Mouse (Mus musculus) layer of hippocampus, adult 11-12 months (tissue): ENCODE results near the gene Cttnbp2nl.
A peak's percentile ranks its signal among the peaks of the same experiment; 100 is the strongest.

Experiments used
- DNase-seq: peaks from one replicate; pipeline ENCODE4 v3.0.0; 2022; ENCODE audit warnings: low spot score

The Cttnbp2nl gene

DNA sequence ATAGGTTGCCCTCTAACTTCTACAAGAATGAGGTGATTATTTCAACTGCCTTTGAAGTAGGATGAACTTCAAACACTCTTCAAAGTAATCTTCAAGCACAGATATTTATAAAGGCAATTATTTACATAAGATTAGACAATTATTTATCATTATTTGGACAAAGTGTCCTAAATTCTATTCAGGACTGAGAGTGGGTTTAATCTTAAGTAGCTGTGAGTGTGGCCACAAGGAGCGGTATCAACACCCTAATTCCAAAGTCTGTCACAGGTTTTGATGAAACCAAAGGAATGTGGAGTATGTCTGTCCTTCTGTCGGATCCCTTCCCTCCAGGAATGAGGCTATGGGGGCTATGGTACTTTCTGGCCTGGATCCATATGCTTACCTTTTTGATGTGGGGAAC, 38.0 kb downstream of the Cttnbp2nl start:
- DNase-seq, result no peak

DNA sequence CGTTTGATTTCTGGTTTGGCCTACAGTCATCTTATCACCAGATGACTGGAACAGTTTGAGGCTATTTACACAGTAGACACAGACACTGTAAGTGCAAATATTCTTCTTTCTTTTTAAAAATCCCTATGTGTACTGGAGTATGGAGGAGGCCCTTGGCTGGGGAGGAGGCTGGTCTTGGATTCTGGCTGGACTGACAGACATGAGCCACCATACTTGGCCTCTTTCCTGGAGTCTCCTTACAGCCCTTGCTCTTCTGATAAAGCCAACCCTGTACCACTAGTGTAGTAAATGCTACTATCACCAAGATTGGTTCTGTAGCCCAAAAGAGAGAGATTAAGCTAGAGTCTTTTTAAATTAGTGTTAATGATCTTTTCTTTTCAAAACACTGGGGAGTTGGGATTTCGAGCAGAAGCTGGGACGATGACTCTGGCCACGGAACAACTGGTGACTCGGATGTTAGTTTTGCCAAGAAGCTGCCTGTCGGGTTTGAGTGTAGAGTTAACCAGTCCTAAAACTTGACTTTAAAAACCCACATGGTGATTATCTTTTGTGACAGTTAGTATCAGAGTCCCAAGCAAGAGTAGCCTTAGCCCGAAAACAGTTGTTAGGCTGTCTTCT, 40.1 kb downstream of the Cttnbp2nl start:
- DNase-seq, result no peak

DNA sequence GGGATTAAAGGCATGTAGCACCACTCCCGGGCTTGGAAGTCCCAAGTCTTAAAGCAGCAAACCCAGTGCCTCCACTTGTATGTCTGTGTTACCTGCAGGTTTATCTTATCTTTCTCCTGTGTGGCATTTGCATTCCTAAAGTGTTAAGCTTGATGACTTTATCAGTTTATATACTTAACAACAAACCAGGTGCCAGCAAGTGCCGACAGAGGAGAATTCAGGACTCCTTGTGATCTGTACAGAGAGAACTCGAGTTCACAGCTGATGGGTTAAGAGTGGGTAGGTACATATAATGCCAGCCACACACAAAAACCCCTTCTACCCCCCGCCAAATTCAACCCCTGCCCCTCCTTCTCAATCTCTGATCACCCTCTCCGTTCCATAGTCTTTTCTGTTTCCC, 41.1 kb downstream of the Cttnbp2nl start:
- DNase-seq, result no peak

DNA sequence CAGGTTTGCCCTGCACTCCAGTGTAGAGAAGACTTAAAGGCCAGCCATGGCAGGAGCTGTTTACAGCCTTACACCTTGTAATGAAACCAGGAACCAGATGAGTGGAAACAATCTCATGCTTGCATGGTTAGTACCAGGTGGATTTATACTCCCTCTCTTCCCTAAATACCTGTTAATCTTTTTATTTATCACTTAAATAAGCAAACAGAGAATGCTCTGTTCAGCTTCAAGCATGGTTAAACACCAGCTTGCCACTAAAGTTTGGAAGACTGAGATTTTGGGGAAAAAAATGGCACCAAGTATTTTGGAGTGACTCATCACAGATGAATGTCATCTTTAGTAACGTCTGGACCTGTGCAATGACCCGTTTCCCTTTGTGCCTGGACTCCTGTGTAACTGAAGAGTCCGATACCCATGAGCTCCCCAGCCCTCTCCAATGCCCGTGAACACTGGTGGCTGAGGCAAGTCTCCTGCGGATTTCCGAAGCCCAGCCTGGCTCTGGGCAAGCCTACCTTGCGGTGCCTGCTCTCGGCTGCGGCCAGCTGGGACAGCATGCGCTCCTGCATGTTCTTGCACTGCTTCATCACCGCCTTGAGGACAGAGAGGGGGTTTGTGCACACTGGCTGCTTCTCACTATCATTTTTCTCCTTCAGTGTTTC, 42.1 kb downstream of the Cttnbp2nl start:
- DNase-seq, result no peak

DNA sequence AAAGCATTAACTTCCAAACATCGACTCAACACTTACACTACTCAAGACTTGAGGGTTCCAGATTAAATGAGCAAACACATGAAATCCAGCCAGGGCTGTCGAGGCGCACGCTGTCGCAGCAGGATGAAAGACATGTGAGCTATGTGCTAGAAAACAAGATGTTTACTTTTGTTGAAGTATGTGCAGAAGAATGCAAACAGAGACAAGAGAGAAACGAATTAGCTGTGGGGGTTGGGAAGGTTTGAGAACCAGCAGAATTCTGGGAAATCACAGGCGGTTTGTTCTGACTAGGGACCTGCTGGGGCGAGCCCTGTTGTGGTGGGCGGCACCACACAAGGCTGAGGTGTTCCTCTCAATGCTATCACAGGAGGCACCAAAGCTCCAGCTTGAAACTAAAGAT, 44.9 kb downstream of the Cttnbp2nl start:
- no peak for DNase-seq

DNA sequence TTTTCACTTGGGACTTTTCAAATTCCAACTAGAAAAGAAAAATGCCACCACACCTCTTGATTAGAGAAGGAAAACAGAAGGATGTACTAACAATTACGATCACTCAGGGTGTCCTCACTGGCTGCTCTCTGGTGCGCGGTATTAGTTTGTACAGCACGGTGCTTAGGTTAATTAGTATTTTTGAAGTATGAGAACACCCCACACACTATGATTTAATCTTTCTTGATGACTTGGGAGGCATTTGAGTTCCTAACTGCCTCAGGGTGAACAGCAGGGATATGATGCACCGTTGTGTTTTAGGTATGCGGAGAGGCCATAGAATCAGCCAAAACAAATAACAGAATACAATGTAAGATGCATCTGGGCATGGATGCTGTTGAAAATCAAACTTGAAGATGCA, 46.8 kb downstream of the Cttnbp2nl start:
- no peak for DNase-seq

DNA sequence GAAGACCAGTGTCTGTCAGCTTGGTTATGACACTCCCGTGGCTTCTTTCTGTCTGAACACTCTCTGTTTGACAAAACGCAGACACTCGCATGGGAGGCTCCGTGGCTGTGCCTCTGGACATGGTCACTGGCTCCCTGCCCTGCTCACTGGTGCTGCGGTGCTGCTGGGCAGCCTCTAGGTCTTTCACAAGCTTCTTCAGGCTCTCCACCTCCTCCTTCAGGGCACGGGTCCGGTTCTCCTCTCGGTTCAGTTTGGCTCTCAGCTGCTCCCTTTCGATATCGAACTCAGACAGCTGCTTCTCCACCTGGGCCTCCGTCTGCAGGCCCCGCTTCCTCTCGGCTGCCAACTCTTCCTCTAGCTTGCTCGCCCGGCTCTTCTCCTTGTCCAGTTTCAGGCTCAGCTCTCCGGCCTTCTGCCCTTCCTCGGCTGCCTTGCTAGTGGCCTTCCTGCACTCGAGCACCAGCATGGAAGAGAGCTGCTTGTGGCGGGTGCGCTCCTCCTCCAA, 47.3 kb downstream of the Cttnbp2nl start:
- no peak for DNase-seq

DNA sequence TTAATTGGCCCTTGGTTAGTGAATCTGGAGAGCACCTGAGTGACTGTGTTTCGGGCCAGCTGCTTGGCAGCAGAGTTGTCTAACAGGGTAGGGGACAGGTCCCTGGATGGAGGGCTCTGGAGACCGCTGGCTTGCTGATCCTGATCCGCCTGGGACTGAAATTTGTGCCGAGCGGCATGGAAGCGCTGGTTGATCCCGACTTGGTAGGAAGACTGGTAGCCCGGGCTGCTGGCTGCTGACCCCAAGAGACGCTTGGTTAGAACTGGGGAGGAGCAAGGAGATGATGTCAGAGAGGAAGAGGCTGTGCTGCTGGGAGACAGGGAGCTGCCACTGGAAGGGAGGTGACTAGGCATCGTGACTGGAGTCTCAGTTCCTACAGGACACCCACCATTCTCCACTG, 47.9 kb downstream of the Cttnbp2nl start:
- no peak for DNase-seq

DNA sequence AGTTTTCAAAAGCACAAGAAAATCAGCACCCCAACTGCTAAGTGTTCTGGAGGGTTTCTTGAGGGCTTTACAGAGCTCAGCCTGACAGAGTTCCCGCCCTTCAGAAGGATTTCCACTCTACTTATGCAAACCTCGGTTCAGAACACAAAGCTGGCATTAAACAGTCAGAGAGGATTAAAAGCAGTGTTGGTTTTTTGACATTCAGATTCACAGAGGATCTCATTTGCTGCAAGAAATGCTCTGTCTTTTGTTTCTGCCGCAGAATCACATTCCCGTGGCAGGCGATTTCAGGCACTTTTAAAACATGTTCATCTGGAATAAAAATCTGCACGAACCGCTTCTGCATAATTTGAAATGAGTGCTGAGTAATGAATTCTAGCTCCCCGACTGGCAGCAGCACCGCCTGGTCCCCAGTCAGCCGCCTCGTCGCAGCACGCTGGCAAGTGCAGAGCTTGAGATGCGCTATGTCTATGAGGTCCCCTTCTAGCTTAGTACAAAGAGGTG, 48.9 kb downstream of the Cttnbp2nl start:
- DNase-seq, result peak; percentile 67

DNA sequence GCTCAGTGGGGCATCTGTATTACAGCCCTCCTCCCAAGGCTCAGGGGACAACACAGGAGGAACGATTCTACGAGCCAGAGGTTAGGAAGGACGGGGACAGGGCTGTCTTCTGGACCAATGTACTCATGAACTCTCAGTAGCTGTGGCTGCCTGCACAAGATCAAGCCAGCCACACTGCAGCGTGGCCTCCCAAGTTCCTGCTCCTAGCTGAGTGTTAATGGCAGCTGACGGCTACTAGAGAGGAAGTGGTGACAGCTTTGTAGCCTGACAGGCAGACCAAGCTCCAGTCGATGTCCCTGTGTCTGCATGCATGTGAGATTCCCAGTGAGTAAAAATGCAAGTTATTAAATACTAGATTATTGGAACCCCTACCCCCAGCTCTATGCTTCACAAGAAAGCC, 51.6 kb downstream of the Cttnbp2nl start:
- no peak for DNase-seq

DNA sequence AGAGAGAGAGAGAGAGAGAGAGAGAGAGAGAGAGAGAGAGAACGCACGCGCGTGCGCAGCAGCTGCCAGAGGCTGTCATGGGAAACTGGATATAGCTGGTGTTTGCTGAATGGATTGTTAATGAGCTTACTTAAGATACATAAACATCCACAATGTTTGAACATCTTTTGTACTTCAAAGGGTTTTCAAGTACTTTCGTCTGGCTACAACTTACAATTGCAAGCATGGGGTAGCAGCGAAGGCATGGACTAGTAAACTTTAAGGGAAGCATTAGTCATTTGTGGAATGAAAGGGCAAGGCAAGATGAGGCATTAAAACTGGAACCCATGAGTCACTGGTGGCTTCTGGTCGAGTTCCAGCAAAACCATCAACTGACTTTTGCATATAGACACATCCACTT, 52.4 kb downstream of the Cttnbp2nl start:
- DNase-seq, result no peak

DNA sequence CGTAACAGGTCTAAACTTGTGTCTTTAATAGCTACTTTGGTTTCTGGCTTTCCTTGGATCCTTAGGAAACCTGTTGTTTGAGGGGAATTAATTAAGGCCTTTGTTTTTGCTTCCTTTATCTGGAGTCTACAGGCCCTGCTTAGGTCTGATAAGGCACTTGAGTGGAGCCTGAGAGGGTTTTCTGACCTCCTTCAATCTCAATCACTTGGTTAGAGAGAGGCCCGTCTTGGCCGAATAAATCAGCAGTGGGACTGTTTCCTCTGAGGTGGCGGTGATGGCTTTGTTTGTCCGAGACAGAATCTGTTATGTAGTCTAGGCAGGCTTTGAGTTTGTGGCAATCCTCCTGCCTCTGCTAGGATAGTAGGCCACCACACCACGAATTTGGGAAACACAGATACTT, 55.4 kb downstream of the Cttnbp2nl start:
- DNase-seq, result no peak

DNA sequence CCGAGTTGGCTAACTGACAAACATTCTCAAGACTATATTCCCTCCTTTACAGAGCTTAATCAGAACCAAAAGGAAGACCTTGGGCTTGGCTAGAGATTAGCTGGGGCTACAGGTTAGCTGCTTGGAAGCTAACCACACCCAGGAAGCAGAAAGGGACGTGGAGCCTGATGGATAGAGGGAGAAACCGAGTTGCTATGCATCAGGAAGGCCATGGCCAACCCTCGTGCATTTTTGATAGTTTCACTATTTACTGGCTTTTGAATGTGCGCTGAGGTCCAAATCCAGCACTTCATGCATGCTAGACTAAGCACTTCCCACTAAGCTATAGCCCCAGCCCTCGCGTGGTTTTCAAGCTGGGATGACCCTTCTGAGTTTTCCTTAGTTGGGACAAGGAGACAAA, 57.2 kb downstream of the Cttnbp2nl start:
- DNase-seq, result no peak

DNA sequence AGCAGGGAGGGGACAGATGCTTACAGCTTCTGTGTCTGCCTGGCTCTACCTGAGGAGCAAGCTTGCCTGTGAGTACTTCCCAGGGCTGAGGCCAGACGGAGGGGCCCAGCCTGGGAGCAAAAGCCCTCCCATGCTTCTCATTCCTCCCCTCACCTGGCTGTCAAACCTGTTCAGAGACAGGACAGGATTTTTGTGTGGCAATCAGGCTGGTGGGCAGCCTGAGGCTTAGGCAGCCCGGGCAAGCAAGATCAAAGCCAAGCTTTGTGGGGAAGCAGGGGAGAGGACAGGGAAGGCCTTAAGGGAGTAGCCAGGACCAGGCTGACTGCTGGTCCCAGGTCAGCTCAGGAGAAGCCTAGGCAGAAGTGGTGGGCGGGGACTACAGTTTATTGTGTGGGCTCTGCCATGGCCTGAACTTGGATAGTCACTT, 58.5 kb downstream of the Cttnbp2nl start:
- DNase-seq, result no peak

DNA sequence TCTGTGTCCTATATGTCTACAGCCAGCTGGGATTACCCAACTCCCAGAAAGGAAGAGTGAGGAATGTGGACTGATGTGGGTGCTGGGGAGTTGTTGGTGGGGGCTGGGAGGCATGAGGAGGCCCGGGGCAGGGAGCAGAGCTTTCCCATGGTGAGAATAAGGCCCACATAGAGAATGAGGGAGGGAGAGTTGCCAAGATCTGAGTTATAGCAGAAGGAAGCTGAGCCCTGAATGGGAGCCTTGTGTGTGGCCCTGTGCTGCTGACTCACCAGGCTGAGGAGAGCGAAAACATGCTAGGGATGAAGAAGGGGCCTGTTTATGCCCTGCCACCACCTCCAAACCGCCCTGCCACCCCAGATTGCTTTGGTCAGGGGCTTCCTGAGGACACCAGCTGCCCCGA, 59.1 kb downstream of the Cttnbp2nl start:
- peak; percentile 83 for DNase-seq

DNA sequence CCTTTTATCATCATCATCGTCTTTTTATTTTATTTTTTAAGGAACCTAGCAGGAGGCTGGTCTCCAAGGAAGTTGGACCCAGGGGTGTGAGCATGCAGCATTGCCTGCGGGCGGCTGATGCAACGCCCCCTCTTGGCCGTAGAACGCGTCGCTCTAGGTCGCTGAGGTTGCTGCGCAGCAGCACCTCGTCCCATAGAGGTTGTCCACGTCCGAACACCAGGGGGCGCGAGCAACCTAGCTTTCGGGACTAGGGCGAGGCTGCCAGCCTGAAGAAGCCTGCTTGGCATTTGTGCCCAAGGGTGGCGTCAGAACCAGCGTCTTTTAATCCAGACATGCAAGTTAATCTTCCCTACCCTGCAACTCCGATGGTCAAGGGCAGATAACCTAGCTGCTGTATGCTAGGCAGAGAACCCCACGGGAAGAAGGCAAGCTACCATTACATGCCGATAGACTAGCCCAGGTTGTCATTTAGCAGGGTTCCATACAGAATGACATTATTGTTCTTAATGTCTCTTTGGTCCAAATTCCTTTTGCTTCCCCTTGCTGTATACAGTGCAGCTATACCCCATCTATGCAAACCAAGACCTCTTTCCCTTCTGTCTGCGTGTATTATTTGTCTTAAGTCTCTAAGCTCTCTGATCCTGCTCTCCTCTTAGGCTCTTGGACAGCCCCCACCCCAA, 60.1 kb downstream of the Cttnbp2nl start:
- DNase-seq, result peak; percentile 95

DNA sequence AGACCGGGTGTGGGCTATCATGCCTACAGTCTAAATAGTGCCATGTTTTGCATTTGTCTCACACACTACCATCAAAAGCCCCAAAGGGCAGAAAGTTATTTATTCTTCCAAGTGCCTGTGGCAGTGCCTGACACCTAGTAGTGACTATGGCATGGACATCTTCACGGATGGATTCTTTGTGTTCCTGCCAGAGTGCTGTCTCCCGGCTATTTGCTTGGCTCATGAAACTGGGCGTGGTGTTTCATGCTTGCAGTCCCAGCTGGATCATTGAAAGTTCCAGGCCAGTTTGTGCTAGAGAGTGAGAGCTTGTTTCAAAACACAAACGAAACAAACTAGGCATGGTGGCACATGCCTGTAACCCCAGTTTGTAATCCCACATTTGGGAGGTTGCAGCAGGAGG, 61.2 kb downstream of the Cttnbp2nl start:
- no peak for DNase-seq

DNA sequence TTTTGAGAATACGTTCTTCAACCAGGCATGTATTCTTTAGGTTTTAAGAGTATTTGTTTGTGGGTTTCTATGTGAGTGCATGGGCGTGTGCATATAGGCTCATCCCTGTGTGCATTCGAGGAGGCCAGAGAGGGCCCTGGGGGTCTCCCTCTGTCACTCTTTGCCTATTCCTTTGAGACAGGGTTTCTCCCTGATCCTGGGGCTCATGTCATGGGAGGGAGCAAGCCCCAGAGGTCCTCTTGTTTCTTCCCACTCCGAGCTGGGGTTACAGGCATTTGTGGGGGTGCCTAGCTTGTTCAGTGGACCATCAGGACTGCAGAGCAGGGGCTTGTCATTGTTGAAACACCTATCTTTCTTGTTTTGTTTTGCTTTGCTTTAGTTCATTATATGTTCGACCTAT, 65.1 kb downstream of the Cttnbp2nl start:
- DNase-seq, result no peak

DNA sequence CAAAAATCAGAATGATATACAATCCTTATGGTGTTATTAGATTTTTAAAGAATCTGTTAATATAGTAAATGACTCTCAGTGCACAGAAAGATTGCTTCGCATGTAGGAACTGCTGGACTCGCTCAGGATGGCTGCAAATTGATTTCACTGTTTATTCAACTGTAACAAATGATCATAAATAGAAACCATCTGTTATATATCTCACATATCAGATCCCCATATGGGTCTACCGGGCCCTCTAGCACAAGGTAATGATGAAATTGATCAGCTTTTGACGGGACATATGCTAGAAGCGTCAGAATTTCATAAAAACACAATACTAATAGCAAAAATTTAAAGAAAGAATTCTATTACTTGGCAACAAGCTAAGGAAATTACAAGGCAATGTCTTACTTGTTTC, 73.2 kb downstream of the Cttnbp2nl start:
- no peak for DNase-seq

DNA sequence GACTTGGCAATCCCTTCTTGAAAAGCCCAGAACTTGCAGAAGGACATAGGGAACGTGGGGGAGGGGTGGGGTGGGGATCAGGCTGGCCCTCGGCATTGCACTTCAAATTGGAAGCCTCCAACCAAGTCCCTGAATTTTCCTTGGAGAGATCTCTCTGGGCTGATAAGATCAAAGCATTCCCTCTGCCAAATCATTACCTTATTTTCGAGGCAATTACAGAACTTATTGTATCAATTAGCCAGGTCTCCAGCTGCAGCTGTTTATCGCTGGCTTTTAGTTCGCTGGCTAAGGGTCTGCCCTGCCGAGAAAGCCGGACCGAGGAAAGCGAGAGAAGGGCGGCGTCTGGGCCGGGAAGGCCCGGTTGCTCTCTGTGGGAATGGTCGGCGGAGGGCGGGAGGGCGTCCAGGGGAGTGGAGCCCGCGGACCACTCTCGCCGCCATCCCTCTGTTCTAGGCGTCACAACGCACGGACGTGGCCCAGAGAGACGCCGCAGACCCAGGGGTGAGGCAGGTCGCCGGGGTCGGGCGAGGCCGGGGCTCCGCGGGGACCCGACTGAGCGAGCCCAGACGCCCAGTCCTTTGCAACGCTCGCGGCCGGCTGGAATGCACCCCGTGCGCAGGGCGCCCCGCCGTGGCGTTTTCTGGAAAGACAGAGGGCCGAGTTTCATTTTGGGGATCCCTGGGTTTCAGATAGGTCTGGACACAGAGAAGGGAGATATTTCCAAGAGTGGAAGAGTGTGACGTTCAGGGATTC, 85.2 kb downstream of the Cttnbp2nl start:
- DNase-seq, result peak; percentile 90

DNA sequence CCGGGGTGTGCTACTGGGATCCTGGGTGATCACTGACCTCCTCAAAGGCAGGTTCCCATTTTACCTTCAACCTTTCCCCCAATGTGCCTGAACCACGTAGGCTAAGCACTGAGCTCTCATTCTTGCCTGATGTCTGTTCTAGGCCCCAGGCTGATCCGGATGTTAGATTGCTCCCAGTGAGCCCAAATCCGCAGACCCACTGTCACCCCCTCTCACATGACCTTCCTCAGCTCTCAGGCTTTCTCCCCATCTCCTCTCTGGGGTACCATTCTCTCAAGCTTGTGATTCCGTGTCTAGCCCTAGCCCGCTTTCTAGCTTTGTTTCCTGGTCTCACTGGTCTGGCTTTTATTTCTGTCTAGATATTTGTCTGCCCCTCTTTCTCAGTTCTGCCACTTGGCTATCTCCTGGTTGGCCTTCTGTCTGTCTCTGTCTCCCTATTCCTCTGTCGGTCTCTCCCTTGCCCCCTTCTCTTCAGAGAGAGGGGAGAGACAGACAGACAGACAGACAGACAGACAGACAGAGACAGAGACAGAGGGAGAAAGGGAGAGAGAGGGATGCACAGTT, 86.9 kb downstream of the Cttnbp2nl start:
- no peak for DNase-seq
